Mouse (Mus musculus): ENCODE results near the gene Nhlh2.
A peak's percentile ranks its signal among the peaks of the same experiment; 100 is the strongest.

Gene Nhlh2

GRCm38 (mm10) chr3:102009926-102010381, at the start of gene Nhlh2:
TSS of gene Nhlh2 (plus strand) at chr3:102010076.
- DNase-seq (ENCODE audit: low read depth, low spot score) = no peak

GRCm38 (mm10) chr3:101961146-101961835, 48.6 kb upstream of the Nhlh2 start:
- DNase-seq (ENCODE audit: low read depth, low spot score) = no peak

GRCm38 (mm10) chr3:101963501-101963900, 46.4 kb upstream of the Nhlh2 start:
- no peak for DNase-seq (ENCODE audit: low read depth, low spot score)

- no peak for DNase-seq (ENCODE audit: low read depth, low spot score)
Observed at GRCm38 (mm10) chr3:101964352-101964751, 45.5 kb upstream of the Nhlh2 start.

- no peak for DNase-seq (ENCODE audit: low read depth, low spot score)
Observed at GRCm38 (mm10) chr3:101966825-101967558, 42.9 kb upstream of the Nhlh2 start.

- DNase-seq (ENCODE audit: low read depth, low spot score) = no peak
Observed at GRCm38 (mm10) chr3:101975337-101975736, 34.5 kb upstream of the Nhlh2 start.

- DNase-seq (ENCODE audit: low read depth, low spot score) = peak; percentile 44
Observed at GRCm38 (mm10) chr3:101978299-101978994, 31.4 kb upstream of the Nhlh2 start.

- DNase-seq (ENCODE audit: low read depth, low spot score) = no peak
Observed at GRCm38 (mm10) chr3:101983917-101984316, 26.0 kb upstream of the Nhlh2 start.

- no peak for DNase-seq (ENCODE audit: low read depth, low spot score)
Observed at GRCm38 (mm10) chr3:101985634-101986033, 24.2 kb upstream of the Nhlh2 start.

GRCm38 (mm10) chr3:101990136-101990535, 19.7 kb upstream of the Nhlh2 start:
- no peak for DNase-seq (ENCODE audit: low read depth, low spot score)

- DNase-seq (ENCODE audit: low read depth, low spot score) = no peak
Observed at GRCm38 (mm10) chr3:101990995-101991516, 18.8 kb upstream of the Nhlh2 start.

GRCm38 (mm10) chr3:101997851-101998250, 12.0 kb upstream of the Nhlh2 start:
- DNase-seq (ENCODE audit: low read depth, low spot score) = no peak

- no peak for DNase-seq (ENCODE audit: low read depth, low spot score)
Observed at GRCm38 (mm10) chr3:102010681-102011317, 923 bp downstream of the Nhlh2 start.

GRCm38 (mm10) chr3:102011318-102012075, 1.6 kb downstream of the Nhlh2 start:
- no peak for DNase-seq (ENCODE audit: low read depth, low spot score)

- DNase-seq (ENCODE audit: low read depth, low spot score) = no peak
Observed at GRCm38 (mm10) chr3:102012076-102012610, 2.3 kb downstream of the Nhlh2 start.

GRCm38 (mm10) chr3:102012611-102013211, 2.8 kb downstream of the Nhlh2 start:
- DNase-seq (ENCODE audit: low read depth, low spot score) = no peak

- DNase-seq (ENCODE audit: low read depth, low spot score) = no peak
Observed at GRCm38 (mm10) chr3:102020604-102021003, 10.7 kb downstream of the Nhlh2 start.

- no peak for DNase-seq (ENCODE audit: low read depth, low spot score)
Observed at GRCm38 (mm10) chr3:102022721-102023120, 12.8 kb downstream of the Nhlh2 start.

- no peak for DNase-seq (ENCODE audit: low read depth, low spot score)
Observed at GRCm38 (mm10) chr3:102023337-102023736, 13.5 kb downstream of the Nhlh2 start.

- no peak for DNase-seq (ENCODE audit: low read depth, low spot score)
Observed at GRCm38 (mm10) chr3:102023829-102024228, 14.0 kb downstream of the Nhlh2 start.
